Mouse (Mus musculus): ENCODE results near the gene Clmn.

- TF ChIP-seq GABPA (IDR thresholded peaks at IDR 0.05; ENCODE audit: low read depth, low read length) (no peak), CTCF (IDR thresholded peaks at IDR 0.05 in 2 of 3, conservative IDR thresholded peaks at IDR 0.05 in 1 of 3; ENCODE audit: control insufficient read depth in 1 of 3, insufficient read depth in 1 of 3, low read depth in 2 of 3, low read length in 3 of 3, poor library complexity in 1 of 3, severe bottlenecking in 1 of 3) (no peak), E2F4 (IDR thresholded peaks at IDR 0.05; ENCODE audit: borderline replicate concordance, low read depth, low read length) (no peak), MAZ (IDR thresholded peaks at IDR 0.05; ENCODE audit: low read depth, low read length) (no peak), HCFC1 (IDR thresholded peaks at IDR 0.05; ENCODE audit: low read depth, low read length) (no peak), USF2 (IDR thresholded peaks at IDR 0.05; ENCODE audit: borderline replicate concordance in 1 of 2, insufficient read depth in 1 of 2, low read depth in 1 of 2, low read length in 2 of 2) (no peak), SMC3 (IDR thresholded peaks at IDR 0.05; ENCODE audit: low read depth, low read length) (no peak), JUND (IDR thresholded peaks at IDR 0.05; ENCODE audit: low read depth, low read length) (no peak), POLR2A (IDR thresholded peaks at IDR 0.05; ENCODE audit: control insufficient read depth in 1 of 2, insufficient read depth in 1 of 2, low read depth in 1 of 2, low read length in 2 of 2, poor library complexity in 1 of 2) (no peak), NRF1 (IDR thresholded peaks at IDR 0.05; ENCODE audit: insufficient read depth, low read depth, low read length, poor library complexity, severe bottlenecking) (no peak), CHD2 (IDR thresholded peaks at IDR 0.05; ENCODE audit: low read length) (no peak), MAFK (IDR thresholded peaks at IDR 0.05; ENCODE audit: borderline replicate concordance, low read depth, low read length) (no peak), MYC (IDR thresholded peaks at IDR 0.05; ENCODE audit: low read depth, low read length) (no peak)
These were observed 11.2 kb upstream of the Clmn start for GRCm38 (mm10) chr12:104876053-104876452.
